Mouse (Mus musculus): ENCODE data around the gene Gm43518.

GRCm38 (mm10) chr5:123933556-123933955, 6.3 kb downstream of the Gm43518 start:
- TF ChIP-seq CTCF (conservative IDR thresholded peaks at IDR 0.05; ENCODE audit: low read length) (no peak), POU5F1 (IDR thresholded peaks at IDR 0.05; ENCODE audit: borderline replicate concordance, low read length) (no peak)
